Mouse (Mus musculus): ENCODE results near the gene Actn2.

Gene Actn2

GRCm38 (mm10) chr13:12340183-12340975 is at the start of gene Actn2:
Actn2 (minus strand) TSS chr13:12340760.
- DNase-seq (ENCODE audit: low read depth, low spot score): peak; percentile 87

GRCm38 (mm10) chr13:12386286-12386685 is 45.7 kb upstream of the Actn2 start:
- DNase-seq (ENCODE audit: low read depth, low spot score): no peak

DNA sequence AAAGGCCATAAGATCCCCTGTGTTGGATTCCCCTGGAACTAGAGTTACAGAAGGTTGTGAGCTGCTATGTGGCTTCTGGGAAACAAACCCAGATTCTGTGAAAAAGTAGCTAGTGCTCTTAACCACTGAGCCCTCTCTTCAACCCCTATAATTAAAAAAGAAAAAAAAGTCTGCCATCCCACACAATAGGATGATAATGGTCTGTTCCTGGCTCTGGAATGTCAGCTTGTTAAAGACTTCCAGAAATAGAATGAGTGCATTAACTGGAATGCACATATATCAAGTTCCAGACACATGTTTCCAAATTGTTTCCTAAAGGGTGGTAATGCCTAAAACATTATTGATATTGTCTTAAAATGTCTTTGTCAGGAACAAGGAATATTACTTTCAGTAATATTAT is 44.2 kb upstream of the Actn2 start:
- no peak for DNase-seq (ENCODE audit: low read depth, low spot score)

DNA sequence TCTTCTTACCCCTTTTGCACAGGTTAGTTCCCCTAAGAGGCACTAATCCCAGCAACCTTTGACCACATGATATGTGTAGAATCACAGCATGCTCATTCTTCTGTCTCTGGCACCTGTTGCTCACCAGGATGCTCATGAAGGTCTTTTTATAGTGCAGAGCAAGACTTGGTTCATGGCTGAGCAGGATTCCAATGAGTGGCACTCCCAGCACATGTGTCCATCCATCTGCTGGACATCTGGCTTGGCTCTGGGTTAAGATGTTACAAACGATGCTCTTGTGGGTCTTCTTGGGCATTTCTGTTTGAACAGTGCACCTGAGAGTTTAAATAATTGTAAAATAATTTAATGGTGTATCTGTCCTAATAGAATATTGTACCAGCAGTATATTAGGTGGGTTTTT is 36.2 kb upstream of the Actn2 start:
- no peak for DNase-seq (ENCODE audit: low read depth, low spot score)

DNA sequence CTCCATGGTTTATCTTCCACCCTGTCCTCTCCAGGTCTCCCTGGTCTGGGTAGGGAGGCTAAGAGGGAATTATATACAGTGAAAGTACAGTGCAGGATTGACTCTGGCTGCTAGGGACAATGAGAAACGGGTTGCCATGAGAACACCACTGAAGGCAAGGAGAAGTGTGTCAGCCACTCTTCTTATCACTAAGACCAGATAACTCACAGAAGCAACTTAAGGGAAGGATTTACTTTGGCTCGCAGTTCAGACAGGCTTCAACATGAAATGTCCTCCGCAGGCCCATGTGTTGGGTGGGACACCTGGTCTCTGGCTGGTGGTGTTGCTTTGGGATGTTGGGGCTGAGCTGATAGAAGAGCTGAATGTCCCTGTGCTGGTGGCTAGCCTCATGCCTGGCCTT is 32.2 kb upstream of the Actn2 start:
- no peak for DNase-seq (ENCODE audit: low read depth, low spot score)

- DNase-seq (ENCODE audit: low read depth, low spot score): no peak
These were observed 29.4 kb upstream of the Actn2 start for GRCm38 (mm10) chr13:12369930-12370329.

DNA sequence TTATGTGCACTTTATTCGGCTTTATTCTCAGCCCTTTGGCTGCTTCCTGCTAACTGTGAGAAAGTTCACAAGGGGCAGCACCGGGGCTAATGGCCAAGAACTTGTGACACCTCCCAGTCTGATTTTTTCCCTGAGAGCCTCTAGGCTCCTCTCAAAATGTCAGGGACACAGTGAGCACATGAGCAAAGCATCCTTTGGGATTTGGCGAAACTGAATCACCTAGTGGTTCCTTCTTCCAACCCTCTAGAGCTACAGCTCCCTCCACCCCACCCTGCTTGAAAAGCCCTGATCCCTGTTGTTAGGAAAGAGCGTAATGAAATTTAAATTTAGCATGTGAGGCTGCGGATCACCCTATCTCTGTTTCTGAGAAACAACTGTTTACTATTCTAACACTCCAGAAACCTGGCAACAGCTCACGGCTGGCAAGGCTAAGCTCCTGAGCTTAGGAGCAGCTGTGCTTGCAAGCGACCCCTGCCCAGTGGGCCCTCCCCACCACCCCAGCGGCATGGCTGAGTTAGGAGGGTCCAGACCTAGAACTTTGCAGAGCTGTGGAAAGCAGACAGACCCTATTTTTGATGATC is 28.6 kb upstream of the Actn2 start:
- DNase-seq (ENCODE audit: low read depth, low spot score): no peak

DNA sequence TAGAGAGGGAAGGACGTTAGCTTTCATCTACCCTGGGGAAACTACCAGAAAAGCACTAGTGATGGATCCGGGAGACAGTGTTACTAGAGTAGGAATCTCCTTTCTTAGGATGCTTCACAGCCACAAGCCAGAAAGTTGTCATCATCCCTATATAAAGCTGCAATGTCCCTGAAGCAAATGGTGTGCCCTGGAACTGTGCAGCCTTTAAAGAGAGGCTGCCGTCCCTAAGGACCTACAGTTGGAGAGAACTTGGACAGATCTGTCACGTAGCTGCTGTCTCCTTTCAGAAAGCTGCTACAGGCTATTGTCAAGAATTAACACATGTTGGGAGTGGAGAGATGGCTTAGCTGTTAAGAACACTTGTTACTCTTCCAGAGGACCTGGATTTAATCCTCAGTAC is 20.9 kb upstream of the Actn2 start:
- no peak for DNase-seq (ENCODE audit: low read depth, low spot score)

DNA sequence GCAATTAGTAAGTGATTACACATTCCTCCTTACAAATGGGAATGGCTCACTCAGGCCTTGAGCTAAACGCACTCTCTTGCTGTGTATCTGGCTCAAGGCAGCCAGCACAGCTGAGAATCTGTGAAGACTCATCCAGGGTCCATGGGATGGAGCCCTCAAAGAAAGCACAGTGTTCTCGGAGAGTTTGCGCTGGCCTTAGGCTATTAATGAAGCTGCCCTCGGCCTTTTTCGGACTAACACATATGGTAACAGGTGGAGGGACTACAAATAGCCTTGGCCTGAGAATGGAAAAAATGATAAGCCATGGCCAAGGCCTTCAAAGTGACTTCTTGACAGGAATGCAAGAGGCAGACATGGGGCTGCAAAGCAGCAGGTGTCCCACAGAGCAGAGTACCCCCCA is 17.0 kb upstream of the Actn2 start:
- no peak for DNase-seq (ENCODE audit: low read depth, low spot score)

DNA sequence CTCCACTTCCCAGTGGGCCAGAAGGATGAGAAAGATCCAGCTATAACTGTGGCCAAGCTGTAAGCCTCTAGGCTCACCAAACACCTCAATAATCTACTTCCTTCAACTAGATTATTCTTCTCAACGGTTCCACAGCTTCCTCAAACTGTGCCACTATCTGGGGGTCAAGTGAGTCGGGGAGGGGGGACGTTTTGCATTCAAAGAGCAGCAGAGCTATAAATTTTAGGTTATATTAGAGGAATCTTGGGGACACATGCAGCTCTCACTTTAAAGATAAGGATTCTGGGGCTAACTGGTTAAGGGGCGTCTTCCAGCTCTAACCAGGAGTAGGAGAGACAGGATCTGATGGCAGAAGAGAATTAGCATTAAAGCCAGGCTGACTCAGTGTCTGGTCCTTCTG is 15.6 kb upstream of the Actn2 start:
- DNase-seq (ENCODE audit: low read depth, low spot score): no peak

DNA sequence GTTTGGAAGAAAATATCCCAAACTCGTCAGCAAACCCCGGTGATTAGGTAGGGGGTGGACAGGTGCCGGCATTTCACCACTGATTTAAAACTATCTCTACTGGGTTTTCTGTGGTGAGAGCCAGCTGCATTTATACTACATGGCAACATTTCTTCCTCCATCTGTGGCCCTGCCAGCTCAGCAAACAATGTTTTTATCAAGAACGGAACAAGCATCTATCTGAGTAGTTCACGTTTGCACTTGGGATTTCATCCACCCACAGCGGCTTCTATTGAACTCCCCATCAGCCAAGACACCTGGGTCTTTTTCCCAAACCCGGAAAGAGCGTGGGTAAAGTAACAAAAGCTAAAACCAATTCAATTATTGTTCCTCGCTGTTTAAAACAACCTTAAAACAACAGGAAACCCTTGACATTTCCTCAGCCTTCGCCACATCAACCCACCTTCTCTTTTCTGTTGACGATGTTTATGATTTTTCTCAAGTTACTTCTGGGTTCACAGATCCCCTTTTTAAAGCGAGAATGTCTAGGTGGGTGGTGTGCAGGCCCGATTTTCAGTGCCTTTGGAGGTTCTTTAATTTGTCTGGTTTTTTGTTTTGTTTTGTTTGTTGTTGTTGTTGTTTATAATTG is 8.8 kb upstream of the Actn2 start:
- DNase-seq (ENCODE audit: low read depth, low spot score): no peak

- DNase-seq (ENCODE audit: low read depth, low spot score): no peak
These were observed 6.3 kb upstream of the Actn2 start for GRCm38 (mm10) chr13:12346837-12347236.

DNA sequence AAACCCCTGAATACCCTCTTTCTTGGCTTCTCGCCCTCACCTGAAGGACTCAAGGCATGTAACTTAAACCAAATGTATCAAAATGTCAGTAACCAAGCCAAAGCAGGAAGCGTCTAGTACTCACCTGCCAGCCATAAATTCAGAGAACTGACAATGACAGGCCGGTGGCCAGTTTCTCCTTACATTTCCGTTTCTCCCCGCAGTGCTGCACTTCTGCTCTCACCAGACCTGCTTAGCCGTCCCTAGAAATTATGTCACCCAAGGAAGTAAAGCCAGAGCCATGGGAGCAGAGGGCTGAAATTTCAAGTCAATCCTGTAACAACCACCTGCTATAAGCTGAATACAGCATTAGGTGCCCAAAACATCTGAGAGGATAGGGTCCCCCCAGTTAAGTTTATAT is 887 bp upstream of the Actn2 start:
- DNase-seq (ENCODE audit: low read depth, low spot score): no peak

DNA sequence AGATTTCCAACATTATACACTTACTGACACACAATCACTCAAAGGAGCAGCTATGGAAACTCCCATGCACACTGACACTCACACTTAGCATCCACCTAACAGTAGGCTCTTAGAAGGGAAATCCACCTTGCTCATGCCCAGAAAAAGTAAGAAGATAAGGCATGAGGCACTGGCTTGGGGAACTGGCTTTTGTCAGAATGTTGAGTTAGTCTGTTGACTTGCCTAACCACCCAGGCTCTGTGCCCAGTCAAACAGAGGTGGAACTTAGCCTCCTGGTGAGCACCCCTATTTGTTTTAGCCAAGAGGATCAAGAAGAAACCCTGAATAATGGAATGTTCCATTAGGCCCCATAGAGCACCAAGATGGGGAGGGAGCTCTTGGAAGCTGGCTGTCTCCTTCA is 1.1 kb downstream of the Actn2 start:
- DNase-seq (ENCODE audit: low read depth, low spot score): no peak

- DNase-seq (ENCODE audit: low read depth, low spot score): no peak
These were observed 2.8 kb downstream of the Actn2 start for GRCm38 (mm10) chr13:12337752-12338151.

GRCm38 (mm10) chr13:12334016-12334415 is 6.5 kb downstream of the Actn2 start:
- DNase-seq (ENCODE audit: low read depth, low spot score): no peak

DNA sequence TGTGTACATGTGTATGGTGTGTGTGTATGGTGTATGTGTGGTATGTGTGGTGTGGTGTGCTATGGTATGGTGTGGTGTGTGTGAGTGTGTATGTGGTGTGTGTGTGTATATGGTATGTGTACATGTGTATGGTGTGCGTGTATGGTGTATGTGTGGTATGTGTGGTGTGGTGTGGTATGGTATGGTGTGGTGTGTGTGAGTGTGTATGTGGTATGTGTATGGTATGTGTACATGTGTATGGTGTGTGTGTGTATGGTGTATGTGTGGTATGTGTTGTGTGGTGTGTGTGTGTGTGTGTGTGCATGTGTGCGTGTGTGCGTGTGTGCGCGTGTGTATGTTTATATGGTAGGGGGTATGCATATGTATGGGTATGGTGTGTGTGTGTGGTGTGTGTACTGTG is 9.0 kb downstream of the Actn2 start:
- DNase-seq (ENCODE audit: low read depth, low spot score): no peak

GRCm38 (mm10) chr13:12328392-12328791 is 12.2 kb downstream of the Actn2 start:
- no peak for DNase-seq (ENCODE audit: low read depth, low spot score)

GRCm38 (mm10) chr13:12327577-12327976 is 13.0 kb downstream of the Actn2 start:
- no peak for DNase-seq (ENCODE audit: low read depth, low spot score)

GRCm38 (mm10) chr13:12323076-12323625 is 17.4 kb downstream of the Actn2 start:
- DNase-seq (ENCODE audit: low read depth, low spot score): no peak

DNA sequence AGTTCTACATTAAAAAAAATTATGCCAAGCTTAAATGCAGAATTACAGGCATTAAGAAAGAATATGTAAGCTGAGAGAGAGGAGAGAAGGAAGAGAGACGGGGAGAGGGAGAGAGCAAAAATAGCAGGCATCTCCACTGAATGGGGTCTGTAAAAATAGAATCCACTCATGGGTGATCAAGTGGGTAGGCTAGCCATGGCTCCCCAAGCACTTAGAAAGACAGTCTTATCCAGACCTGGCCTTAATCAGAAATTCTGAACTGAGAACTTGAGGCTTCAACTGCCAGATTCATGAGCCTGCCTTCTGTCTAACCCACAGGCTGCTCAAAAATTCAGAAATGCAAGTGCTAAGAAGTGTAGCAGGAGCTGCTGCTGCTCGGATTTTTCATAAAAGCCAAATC is 20.4 kb downstream of the Actn2 start:
- no peak for DNase-seq (ENCODE audit: low read depth, low spot score)

DNA sequence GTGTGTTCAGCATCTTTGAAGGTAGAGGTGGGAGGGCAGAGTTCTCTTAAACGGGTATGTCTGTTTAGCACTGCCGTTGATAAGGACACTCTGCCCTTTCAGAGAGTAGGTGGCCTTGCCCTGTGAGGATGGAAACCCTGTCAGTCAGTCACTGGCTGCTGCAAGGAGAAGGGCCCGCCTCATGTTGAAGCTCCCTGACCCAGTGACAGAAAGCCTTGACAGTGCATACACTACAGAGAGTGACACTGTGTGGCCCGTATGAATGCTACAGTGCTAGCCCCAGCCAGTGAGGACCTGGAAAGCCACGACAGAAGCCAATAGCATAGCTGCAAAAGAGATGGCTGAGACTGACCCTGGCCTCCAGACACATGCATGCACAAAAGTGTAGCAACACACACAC is 22.5 kb downstream of the Actn2 start:
- no peak for DNase-seq (ENCODE audit: low read depth, low spot score)

Data from WW6 (cell line).